Mouse (Mus musculus) ES-Bruce4 (cell line): ENCODE data around the gene Pmvk.

Experiments
- CTCF ChIP-seq: IDR thresholded peaks from one replicate; pipeline ENCODE4 v1.8.1; 2011; ENCODE audit warnings: low read depth, low read length
- POLR2A ChIP-seq: IDR thresholded peaks from one replicate; pipeline ENCODE4 v1.8.1; 2011; ENCODE audit warnings: low read length; ENCODE audit not compliant: insufficient read depth

- TF ChIP-seq POLR2A (no peak), CTCF (no peak)
These were observed 24.7 kb downstream of the Pmvk start for GRCm38 (mm10) chr3:89479055-89479454.
